Mouse (Mus musculus) MEL (cell line): ENCODE results near the gene Cdk17.

Source experiments
- CTCF ChIP-seq, 3 experiments: IDR thresholded peaks in 2 of 3; conservative IDR thresholded peaks in 1 of 3; 2 replicates each; pipeline ENCODE4 v1.5.1; 2011 to 2012; ENCODE audit warnings: low read length in 3 of 3, low read depth in 2 of 3, mild to moderate bottlenecking in 2 of 3, improper control_type of control experiment in 1 of 3, inconsistent platforms in 1 of 3, mixed read lengths in 1 of 3, moderate library complexity in 1 of 3; ENCODE audit not compliant: control insufficient read depth in 1 of 3, insufficient read depth in 1 of 3, poor library complexity in 1 of 3, severe bottlenecking in 1 of 3
- KAT2A ChIP-seq: conservative IDR thresholded peaks from 2 replicates; pipeline ENCODE4 v1.6.1; 2012; ENCODE audit warnings: low read depth, low read length, improper control_type of control experiment, inconsistent platforms
- MAFK ChIP-seq: IDR thresholded peaks from 2 replicates; pipeline ENCODE4 v1.6.1; 2011; ENCODE audit warnings: low read depth, mild to moderate bottlenecking, low read length, improper control_type of control experiment, borderline replicate concordance
- MXI1 ChIP-seq: IDR thresholded peaks from 2 replicates; pipeline ENCODE4 v1.6.1; 2011; ENCODE audit warnings: mild to moderate bottlenecking, low read depth, low read length, improper control_type of control experiment
- MYB ChIP-seq: IDR thresholded peaks from 2 replicates; pipeline ENCODE4 v1.6.1; 2011; ENCODE audit warnings: mild to moderate bottlenecking, low read depth, low read length, improper control_type of control experiment
- POLR2A ChIP-seq, 2 experiments: IDR thresholded peaks; 2 replicates each; pipeline ENCODE4 v1.6.1; 2011 to 2012; ENCODE audit warnings: low read length in 2 of 2, mild to moderate bottlenecking in 2 of 2, control low read depth in 1 of 2, improper control_type of control experiment in 1 of 2, low read depth in 1 of 2, moderate library complexity in 1 of 2; ENCODE audit not compliant: control insufficient read depth in 1 of 2, insufficient read depth in 1 of 2, poor library complexity in 1 of 2
- POLR2AphosphoS2 ChIP-seq: IDR thresholded peaks from 2 replicates; pipeline ENCODE4 v1.6.1; 2011; ENCODE audit warnings: low read length, improper control_type of control experiment
- POLR2AphosphoS5 ChIP-seq: IDR thresholded peaks from 2 replicates; pipeline ENCODE4 v1.6.1; 2012; ENCODE audit warnings: low read depth, borderline replicate concordance, mild to moderate bottlenecking, inconsistent platforms, low read length, moderate library complexity, mixed read lengths
- TAL1 ChIP-seq: IDR thresholded peaks from 2 replicates; pipeline ENCODE4 v1.6.1; 2012; ENCODE audit warnings: mild to moderate bottlenecking, inconsistent platforms, low read length, moderate library complexity, mixed read lengths
- UBTF ChIP-seq: IDR thresholded peaks from 2 replicates; pipeline ENCODE4 v1.6.1; 2012; ENCODE audit warnings: low read depth, mild to moderate bottlenecking, inconsistent platforms, low read length, improper control_type of control experiment, moderate library complexity, borderline replicate concordance; ENCODE audit not compliant: insufficient read depth
- USF1 ChIP-seq: IDR thresholded peaks from 2 replicates; pipeline ENCODE4 v1.6.1; 2014; ENCODE audit warnings: low read depth, mild to moderate bottlenecking, inconsistent platforms, low read length, improper control_type of control experiment, moderate library complexity
- ZC3H11A ChIP-seq: IDR thresholded peaks from 2 replicates; pipeline ENCODE4 v1.6.1; 2012; ENCODE audit warnings: low read depth, mild to moderate bottlenecking, inconsistent platforms, low read length, improper control_type of control experiment
- ZMIZ1 ChIP-seq: IDR thresholded peaks from 2 replicates; pipeline ENCODE4 v1.6.1; 2012; ENCODE audit warnings: low read depth, mild to moderate bottlenecking, inconsistent platforms, low read length, improper control_type of control experiment, moderate library complexity

GRCm38 (mm10) chr10:93249901-93250300 lies 89.2 kb downstream of the Cdk17 start:
- TF ChIP-seq ZC3H11A: no peak
- TF ChIP-seq POLR2A (IDR thresholded peaks at IDR 0.05; ENCODE audit: control insufficient read depth in 1 of 2, insufficient read depth in 1 of 2, low read depth in 1 of 2, low read length in 2 of 2, poor library complexity in 1 of 2): no peak
- TF ChIP-seq UBTF: no peak
- TF ChIP-seq MXI1: no peak
- TF ChIP-seq KAT2A: no peak
- no peak for TF ChIP-seq MYB
- no peak for TF ChIP-seq TAL1
- TF ChIP-seq CTCF (IDR thresholded peaks at IDR 0.05 in 2 of 3, conservative IDR thresholded peaks at IDR 0.05 in 1 of 3; ENCODE audit: control insufficient read depth in 1 of 3, insufficient read depth in 1 of 3, low read depth in 2 of 3, low read length in 3 of 3, poor library complexity in 1 of 3, severe bottlenecking in 1 of 3): no peak
- no peak for TF ChIP-seq POLR2AphosphoS5
- TF ChIP-seq ZMIZ1: no peak
- no peak for TF ChIP-seq USF1
- TF ChIP-seq MAFK: no peak
- TF ChIP-seq POLR2AphosphoS2: no peak
